ENCODE assay signal across 8 mouse cellular contexts in the genomic region with DNA sequence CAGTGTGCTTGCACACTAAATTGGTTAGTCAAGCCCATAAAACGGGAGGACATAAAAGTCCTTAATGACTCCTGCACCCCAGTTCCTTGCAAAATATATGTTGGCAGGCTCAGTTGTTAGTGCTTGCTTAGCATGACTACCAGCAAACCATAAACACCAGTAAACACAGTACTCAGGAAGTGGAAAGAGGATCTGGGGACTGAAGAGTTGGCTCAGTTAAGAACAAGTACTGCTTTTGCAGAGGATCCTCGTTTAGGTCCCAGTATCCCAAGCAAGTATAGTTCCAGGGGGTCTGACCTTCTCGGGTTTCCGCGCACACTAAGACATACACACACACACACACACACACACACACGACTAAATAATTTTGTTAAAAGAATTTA. TPM values are rescaled to one million over a fixed set of nuclear protein-coding genes. Genes with fewer than 3 reads are reported as not detected.
DNase-seq lines count a peak whose midpoint lies in the region; ATAC-seq lines count a peak whose summit lies in the region.

No protein-coding gene starts in this region.

- no peaks in the 10 kb centered on the region for H3K9me3 ChIP-seq in kidney, embryonic 14.5 days (ENCODE audit: control insufficient read depth, low read length)
- no peaks in the 10 kb centered on the region for H3K9me3 ChIP-seq in embryonic facial prominence, embryonic 10.5 days
- no peaks in the 10 kb centered on the region for H3K9me3 ChIP-seq in intestine, embryonic 15.5 days

- intact Hi-C loops in left cerebral cortex, postnatal 4 days (cut with DNase I), result no loop called here

- H3K36me3 ChIP-seq in kidney, embryonic 14.5 days (ENCODE audit: control insufficient read depth, insufficient read depth, low read length), result peaks cover 32% of the 10 kb centered on the region
- peaks cover 41% of the 10 kb centered on the region for H3K36me3 ChIP-seq in embryonic facial prominence, embryonic 10.5 days (replicated peaks)
- H3K36me3 ChIP-seq in intestine, embryonic 15.5 days, result peaks cover 2% of the 10 kb centered on the region; the same call in 1 of the 2 replicates

- WGBS in kidney, embryonic 14.5 days, result 39% methylated on average over 6 of the region's 6 CpGs
- 43% methylated on average over 6 of the region's 6 CpGs for WGBS in embryonic facial prominence, embryonic 10.5 days
- WGBS in intestine, embryonic 15.5 days, result 31% methylated on average over 6 of the region's 6 CpGs

- H3K27me3 ChIP-seq in kidney, embryonic 14.5 days (ENCODE audit: control insufficient read depth, insufficient read depth, low read length), result no peaks in the 10 kb centered on the region
- H3K27me3 ChIP-seq in embryonic facial prominence, embryonic 10.5 days (replicated peaks; ENCODE audit: low read depth, poor library complexity, severe bottlenecking), result no peaks in the 10 kb centered on the region
- H3K27me3 ChIP-seq in intestine, embryonic 15.5 days (replicated peaks), result no peaks in the 10 kb centered on the region

- H3K4me1 ChIP-seq in kidney, embryonic 14.5 days (ENCODE audit: control insufficient read depth, insufficient read depth, low read length), result peaks cover 13% of the 10 kb centered on the region; the same call in 1 of the 2 replicates
- peaks cover 28% of the 10 kb centered on the region for H3K4me1 ChIP-seq in embryonic facial prominence, embryonic 10.5 days
- peaks cover 17% of the 10 kb centered on the region; the same call in 1 of the 2 replicates for H3K4me1 ChIP-seq in intestine, embryonic 15.5 days (replicated peaks)

- H3K9ac ChIP-seq in kidney, embryonic 14.5 days (ENCODE audit: low read depth, low read length), result no peak overlapping the region; the same call in 1 of the 2 replicates
- no peak overlapping the region for H3K9ac ChIP-seq in intestine, embryonic 15.5 days

- H3K4me3 ChIP-seq in kidney, embryonic 14.5 days (ENCODE audit: low read length), result peak overlapping the region; percentile 57; the same call in 1 of the 2 replicates
- peak overlapping the region; percentile 80 for H3K4me3 ChIP-seq in embryonic facial prominence, embryonic 10.5 days
- H3K4me3 ChIP-seq in intestine, embryonic 15.5 days (replicated peaks), result peak overlapping the region; percentile 59

- ATAC-seq in kidney, embryonic 14.5 days (ENCODE audit: low FRiP score, low TSS enrichment), result peak; percentile 70
- ATAC-seq in intestine, embryonic 15.5 days, result peak; percentile 60
- peak; percentile 53 for ATAC-seq in monocyte, adult 5-6 weeks (replicated peaks; ENCODE audit: insufficient number of reproducible peaks, low FRiP score, low TSS enrichment, poor library complexity, severe bottlenecking)

- peak overlapping the region; percentile 64; the same call in 1 of the 2 replicates for H3K27ac ChIP-seq in kidney, embryonic 14.5 days (ENCODE audit: low read depth, low read length)
- H3K27ac ChIP-seq in embryonic facial prominence, embryonic 10.5 days (replicated peaks), result peak overlapping the region; percentile 83; the same call in 1 of the 2 replicates
- H3K27ac ChIP-seq in intestine, embryonic 15.5 days, result peak overlapping the region; percentile 61; the same call in 1 of the 2 replicates

- DNase-seq in kidney, postnatal 4 days, result no peak
- DNase-seq in embryonic facial prominence, embryonic 10.5 days (ENCODE audit: low spot score), result no peak
- no peak for DNase-seq in left cerebral cortex, postnatal 4 days
- DNase-seq in urinary bladder, postnatal 4 days (ENCODE audit: low spot score in 2 of 2), result no peak
- DNase-seq in cerebellum, adult 11 months, result no peak

- H3K4me2 ChIP-seq in kidney, embryonic 14.5 days (replicated peaks; ENCODE audit: low read depth, low read length), result peak overlapping the region; percentile 67
- H3K4me2 ChIP-seq in intestine, embryonic 15.5 days (replicated peaks), result peak overlapping the region; percentile 73

RNA-seq across cellular contexts. Expression of a gene that starts 0.4 kb away (rescaled TPM):
- 117 and 127 TPM in 2 replicates for polyA plus RNA-seq in kidney, embryonic 14.5 days (2014; fragmentation: Nextera tagmentation; extraction: Ambion mirVana)
- 83.0 and 94.0 TPM in 2 replicates for polyA plus RNA-seq in embryonic facial prominence, embryonic 10.5 days (2016; fragmentation: Nextera tagmentation; extraction: Ambion mirVana)
- polyA plus RNA-seq in intestine, embryonic 15.5 days (2015; fragmentation: Nextera tagmentation; extraction: Ambion mirVana), result 69.5 and 71.8 TPM in 2 replicates
- total RNA-seq in monocyte, adult 5-6 weeks (2017), result 43.5 to 45.1 TPM (median 44.4 TPM) in 3 replicates
- total RNA-seq in left cerebral cortex, postnatal 4 days (2021), result 10 to 100 TPM; 71.9 to 72.3 TPM

RNA-seq across cellular contexts. Expression of a gene that starts 38.9 kb away (rescaled TPM):
- polyA plus RNA-seq in kidney, embryonic 14.5 days (2014; fragmentation: Nextera tagmentation; extraction: Ambion mirVana), result 171 and 181 TPM in 2 replicates
- polyA plus RNA-seq in embryonic facial prominence, embryonic 10.5 days (2016; fragmentation: Nextera tagmentation; extraction: Ambion mirVana), result 231 and 233 TPM in 2 replicates
- 145 and 170 TPM in 2 replicates for polyA plus RNA-seq in intestine, embryonic 15.5 days (2015; fragmentation: Nextera tagmentation; extraction: Ambion mirVana)
- 172 to 282 TPM (median 279 TPM) in 3 replicates for total RNA-seq in monocyte, adult 5-6 weeks (2017)
- total RNA-seq in left cerebral cortex, postnatal 4 days (2021), result 100 to 1,000 TPM; 188 to 193 TPM

RNA-seq across cellular contexts. Expression of a gene that starts 38.9 kb away (rescaled TPM):
- polyA plus RNA-seq in kidney, embryonic 14.5 days (2014; fragmentation: Nextera tagmentation; extraction: Ambion mirVana), result 5.5 and 10.0 TPM in 2 replicates
- 13.6 and 14.4 TPM in 2 replicates for polyA plus RNA-seq in embryonic facial prominence, embryonic 10.5 days (2016; fragmentation: Nextera tagmentation; extraction: Ambion mirVana)
- 7.5 and 8.3 TPM in 2 replicates for polyA plus RNA-seq in intestine, embryonic 15.5 days (2015; fragmentation: Nextera tagmentation; extraction: Ambion mirVana)
- total RNA-seq in monocyte, adult 5-6 weeks (2017), result 7.1 to 12.2 TPM (median 7.6 TPM) in 3 replicates
- 10 to 100 TPM; 11.4 to 11.7 TPM for total RNA-seq in left cerebral cortex, postnatal 4 days (2021)

RNA-seq across cellular contexts. Expression of a gene that starts 47.1 kb away (rescaled TPM):
- 1.3 and 1.5 TPM in 2 replicates for polyA plus RNA-seq in kidney, embryonic 14.5 days (2014; fragmentation: Nextera tagmentation; extraction: Ambion mirVana)
- 3.0 and 3.1 TPM in 2 replicates for polyA plus RNA-seq in embryonic facial prominence, embryonic 10.5 days (2016; fragmentation: Nextera tagmentation; extraction: Ambion mirVana)
- polyA plus RNA-seq in intestine, embryonic 15.5 days (2015; fragmentation: Nextera tagmentation; extraction: Ambion mirVana), result 1.6 and 1.8 TPM in 2 replicates
- total RNA-seq in monocyte, adult 5-6 weeks (2017), result 0.19 to 0.43 TPM in 2 of 3 replicates, not detected in the other
- under 1 TPM in 1 of 2 experiments, not detected in 1; 0.28 TPM for total RNA-seq in left cerebral cortex, postnatal 4 days (2021)
